Mouse (Mus musculus) common myeloid progenitor, adult 5-6 weeks (primary cell): ENCODE data around the gene Kif23. TPM values are rescaled to one million over a fixed set of nuclear protein-coding genes. Genes with fewer than 3 reads are reported as not detected.

Experiments used
- ATAC-seq: replicated peaks from 2 replicates; pipeline ENCODE4 v1.8.0; 2016; ENCODE audit warnings: low read depth, mild to moderate bottlenecking, moderate TSS enrichment, inconsistent platforms; ENCODE audit not compliant: poor library complexity, severe bottlenecking
- total RNA-seq: library from RNA; stranded (forward); fragments of 200-1000, 187-1606 nt; gene quantifications from 2 replicates; pipeline ENCODE4 v1.2.3, GENCODE M21; 2017

Kif23 gene
- total RNA-seq, 1 experiment from 2014 or later: 241 TPM

DNA sequence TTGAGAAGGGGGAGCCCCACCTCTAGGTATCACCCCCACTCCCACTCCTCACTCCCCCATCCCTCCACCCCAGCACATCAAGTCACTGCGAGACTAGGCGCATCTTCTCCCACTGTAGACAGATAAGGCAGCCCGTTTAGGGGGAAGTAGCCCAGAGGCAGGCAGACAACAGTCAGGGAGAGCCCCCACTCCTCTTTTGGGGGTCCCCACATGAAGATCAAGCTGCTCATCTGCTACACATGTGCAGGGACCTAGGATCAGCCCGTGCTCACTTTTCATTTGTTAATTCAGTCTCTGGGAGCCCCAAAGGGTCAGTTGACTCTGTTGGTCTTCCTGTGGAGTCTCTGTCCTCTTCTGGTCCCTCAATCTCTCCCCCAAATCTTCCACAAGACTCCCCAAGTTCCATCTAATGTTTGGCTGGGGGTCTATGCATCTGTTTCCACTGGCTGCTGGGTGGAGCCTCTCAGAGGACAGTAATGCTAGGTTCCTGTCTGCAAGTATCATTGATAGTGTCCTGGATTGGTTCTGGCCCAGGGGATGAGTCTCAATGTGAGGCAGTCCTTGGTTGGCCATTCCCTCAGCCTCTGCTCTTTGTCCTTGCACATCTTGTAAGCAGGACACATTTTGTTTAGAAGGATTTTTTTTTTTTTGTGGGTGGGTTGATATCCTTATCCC lies 38.8 kb downstream of the Kif23 start:
- ATAC-seq: no peak

DNA sequence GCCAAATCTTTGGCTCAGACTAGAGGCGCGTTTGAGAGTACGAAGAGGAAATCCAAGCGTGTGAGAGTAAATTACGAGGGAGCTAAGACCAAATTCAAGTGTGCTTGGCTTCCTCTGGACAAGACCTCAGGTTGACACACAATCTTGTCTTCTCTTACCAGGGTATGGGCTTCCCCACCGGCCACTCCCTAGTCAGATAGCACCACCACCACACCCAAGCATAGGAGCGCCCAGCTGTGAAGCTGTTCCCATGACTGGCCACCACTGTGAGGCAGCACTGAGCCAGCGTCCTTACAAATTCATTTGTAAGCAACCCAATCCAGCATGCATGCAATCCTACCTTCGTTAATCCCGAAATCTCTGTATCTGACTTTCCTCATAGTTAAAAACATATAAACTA lies 39.7 kb downstream of the Kif23 start:
- ATAC-seq: peak; percentile 72

DNA sequence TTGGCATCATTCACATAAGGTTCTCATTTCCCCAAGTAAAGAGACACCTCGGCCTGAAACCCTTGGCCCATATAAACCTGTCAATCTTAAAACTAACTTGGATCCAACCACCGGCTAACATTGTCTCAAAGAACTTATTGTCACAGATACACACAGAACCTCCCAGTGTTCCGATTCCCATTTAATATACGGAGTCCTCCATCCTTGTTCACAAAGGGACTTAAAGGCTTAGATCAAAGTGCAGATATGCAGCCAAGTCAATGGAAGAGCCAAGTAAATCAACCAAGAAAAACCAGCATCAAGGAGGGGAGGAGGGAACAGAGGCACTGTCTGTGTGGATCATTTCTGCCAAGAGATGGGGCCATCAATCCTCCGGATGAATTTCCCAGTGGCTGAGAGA lies 41.0 kb downstream of the Kif23 start:
- no peak for ATAC-seq

DNA sequence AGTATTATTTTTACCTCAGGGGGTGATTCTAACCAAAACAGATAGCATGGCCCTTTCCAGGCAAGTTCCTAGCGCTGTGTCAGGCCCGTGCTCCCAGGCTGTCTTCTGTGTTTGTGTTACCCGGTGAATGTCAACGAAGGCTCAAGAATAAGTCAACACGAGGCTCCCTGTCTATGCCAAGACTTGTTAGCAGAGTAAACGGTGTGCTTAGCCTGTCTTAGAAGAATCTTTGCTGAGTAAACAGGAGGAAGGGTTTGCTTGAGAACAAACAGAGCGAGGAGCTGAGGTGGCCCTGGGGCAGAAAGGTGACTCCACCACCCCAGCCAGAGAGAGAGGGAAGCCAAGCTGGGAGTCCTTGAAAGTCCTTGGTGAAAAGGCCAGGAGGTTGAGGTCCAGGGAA lies 42.4 kb downstream of the Kif23 start:
- no peak for ATAC-seq

DNA sequence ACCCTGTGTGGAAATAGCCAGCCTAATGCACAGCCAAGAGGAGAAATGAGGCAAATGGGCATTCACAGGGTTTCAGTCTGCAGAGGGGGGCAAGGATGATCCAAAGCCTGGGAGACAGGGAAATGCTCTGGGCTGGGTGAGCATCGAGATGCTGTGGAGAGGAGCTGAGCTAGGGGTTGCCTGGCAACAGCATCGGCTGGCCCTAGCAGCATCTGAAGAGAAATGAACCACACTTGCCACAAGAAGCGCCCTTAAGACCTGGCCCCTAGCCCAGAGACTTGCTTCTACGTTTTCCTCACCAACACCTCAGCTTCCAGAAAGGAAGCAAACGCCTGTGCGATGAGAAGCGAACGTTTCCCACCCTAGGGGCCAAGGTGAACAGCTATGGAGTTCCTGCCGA lies 44.1 kb downstream of the Kif23 start:
- no peak for ATAC-seq

DNA sequence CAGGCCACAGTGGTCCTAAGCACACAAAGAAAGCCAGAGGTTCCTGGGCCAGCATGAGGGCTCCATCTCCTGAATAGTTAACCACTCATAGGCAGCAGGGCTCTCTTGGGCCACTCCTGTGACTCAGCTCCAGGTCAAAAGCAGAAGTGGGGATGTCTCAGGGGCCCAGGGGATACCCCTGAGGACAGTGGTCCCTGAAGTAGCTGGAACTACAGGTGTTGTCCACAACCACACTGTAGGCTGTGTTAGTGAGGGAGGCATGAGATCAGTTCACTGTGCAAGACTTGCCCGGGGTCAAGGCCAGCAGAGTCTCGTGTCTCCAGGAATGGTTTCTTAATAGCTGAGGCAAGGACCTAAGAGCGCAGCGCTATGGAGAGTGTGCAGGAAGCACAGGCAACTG lies 45.0 kb downstream of the Kif23 start:
- ATAC-seq: peak; percentile 45

DNA sequence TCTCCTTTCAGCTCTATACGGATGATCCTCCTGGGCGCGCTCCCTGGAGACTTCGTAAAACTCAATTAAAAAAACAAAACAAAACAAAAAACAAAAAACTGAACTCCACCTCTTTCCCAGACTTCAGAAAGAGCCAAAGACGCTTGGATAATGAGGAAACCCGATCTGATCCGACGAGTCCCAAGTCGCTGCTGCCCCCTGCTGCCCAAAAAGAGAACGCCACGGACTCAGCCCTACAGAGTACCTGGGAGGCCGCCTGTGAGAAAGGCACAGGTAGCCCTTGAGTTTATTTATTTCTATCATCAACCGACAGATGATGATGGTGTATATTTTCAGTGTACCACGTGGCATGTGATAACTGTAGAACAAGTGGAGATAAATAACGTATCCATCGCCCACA lies 46.8 kb downstream of the Kif23 start:
- ATAC-seq: 0 out of 2 replicates have a peak, but pooled peaks have one; percentile 30

DNA sequence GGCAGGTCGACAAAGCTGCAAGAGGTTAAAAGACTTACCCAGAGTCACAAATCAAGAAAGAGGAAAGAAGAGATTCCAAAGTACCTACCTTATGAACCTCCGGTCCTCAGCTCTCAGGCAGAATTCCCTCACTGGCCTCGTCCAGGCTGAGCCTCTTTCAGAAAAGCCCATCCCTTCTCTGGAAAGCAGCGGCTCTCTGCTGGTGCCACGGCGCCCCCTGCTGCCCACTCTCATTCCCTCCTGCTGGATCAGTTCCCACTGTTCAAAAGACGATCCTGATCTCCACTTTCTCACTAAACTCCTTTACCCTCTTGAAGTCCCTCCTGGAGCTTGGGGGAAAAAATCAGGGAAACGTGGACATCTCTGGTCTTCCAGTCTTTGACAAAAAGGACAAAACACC lies 48.2 kb downstream of the Kif23 start:
- peak; percentile 70 for ATAC-seq

DNA sequence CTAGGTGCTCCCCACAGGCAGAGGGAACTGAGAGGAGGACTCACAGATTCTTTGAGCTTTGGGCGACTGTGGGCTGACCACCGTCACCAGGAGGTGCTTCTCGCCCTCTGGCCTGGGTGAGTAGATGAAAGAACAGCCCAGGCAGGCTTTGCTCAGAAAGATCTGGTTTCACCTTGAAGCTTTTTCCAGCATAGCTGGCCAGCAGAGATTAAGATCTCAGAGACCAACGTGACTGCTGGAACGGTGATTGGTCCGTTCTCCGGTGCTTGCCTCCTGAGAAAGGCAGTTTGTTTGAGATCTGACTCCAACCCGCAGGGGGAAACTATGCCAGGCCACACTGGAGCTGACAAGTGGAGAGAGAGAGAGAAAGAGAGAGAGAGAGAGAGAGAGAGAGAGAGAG lies 51.6 kb downstream of the Kif23 start:
- no peak for ATAC-seq

DNA sequence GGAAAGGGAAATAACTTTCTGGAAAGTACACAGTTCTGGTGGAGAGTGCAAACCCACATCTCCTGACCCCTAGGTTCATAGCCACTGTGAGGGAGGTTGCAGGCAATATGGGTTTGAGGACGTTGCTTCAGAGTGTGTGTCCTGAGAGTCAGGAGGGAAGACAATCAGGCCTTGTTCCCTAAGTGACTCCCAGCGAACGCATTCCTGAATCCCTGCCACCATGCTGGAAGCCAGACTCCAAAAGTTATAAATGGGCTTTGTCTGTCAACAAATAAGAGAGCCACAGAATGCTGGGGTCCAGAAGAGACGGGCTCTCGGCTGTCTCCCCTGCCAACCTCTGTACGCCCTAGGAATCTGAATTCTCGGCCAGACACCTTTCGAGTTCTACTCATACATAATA lies 56.7 kb downstream of the Kif23 start:
- no peak for ATAC-seq

DNA sequence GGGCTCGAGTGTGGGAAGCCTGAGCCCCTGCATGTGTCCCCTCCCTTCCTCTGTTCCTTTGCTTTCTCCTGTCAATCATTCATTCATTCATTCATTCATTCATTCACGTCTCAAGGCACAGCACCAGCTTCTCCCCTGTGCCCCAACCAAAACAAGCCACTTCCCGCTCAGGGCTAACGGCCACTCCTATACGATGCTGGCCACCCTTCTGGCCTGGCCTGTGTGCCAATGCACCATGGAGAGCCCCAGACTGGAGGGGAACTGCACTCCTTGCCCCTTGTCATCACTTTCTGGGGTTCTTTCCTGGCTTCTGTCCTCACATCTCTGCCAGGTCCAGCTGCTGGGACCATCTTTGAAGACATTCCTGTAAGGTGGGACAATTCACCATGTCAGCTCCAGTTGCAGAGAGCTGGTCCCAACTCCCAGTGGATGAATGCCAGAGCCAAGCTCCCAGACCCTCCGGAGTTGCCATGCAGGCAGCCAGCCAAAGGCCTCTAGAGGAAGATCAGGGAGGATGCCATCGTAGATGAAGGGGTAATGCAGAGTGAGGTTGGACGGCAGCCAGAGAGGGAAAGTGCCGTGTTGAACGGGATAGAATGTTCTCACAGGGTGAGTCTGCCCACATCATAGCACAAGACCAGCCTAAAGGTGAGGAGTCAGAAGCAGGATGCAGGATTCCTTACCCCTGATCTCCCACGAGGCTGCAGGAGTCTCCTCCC lies 58.8 kb downstream of the Kif23 start:
- ATAC-seq: no peak

DNA sequence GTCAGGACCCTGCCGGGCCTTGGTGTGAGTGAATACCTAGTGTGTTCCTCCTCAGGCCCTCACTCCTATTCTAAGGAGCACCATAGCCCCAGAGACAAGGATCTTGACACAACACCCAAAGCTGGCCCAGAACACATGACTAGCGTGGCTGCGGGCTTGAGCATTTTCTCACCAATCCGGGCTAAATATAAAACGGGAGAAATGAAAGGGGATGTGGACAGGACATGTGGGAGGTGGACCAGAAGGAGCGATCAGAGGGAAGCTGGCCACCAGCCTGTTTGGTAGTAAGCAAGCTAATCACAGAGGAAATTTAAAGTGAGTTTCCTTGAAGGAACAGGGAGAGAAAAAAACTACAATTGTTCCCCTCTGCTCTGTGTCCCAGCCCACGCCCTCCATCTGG lies 60.6 kb downstream of the Kif23 start:
- ATAC-seq: no peak

DNA sequence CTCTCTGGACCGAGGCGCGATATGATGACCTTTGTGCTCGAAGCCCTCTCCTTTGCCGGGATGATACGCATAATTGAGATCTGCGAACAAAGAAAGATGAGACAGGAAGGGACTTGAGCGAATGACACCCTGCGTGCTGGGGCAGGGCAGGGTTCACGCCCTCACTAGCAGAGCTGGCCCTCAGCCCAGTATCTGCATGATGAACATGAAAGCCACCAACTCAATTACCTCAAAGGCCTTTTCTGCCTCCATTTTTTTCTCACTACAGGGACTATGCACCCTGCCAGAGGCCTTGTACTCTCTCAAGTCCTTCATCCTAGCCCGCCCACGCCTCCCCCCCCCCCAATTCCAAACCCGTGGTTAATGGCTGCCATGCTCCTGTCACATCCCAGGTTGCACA lies 61.6 kb downstream of the Kif23 start:
- no peak for ATAC-seq

DNA sequence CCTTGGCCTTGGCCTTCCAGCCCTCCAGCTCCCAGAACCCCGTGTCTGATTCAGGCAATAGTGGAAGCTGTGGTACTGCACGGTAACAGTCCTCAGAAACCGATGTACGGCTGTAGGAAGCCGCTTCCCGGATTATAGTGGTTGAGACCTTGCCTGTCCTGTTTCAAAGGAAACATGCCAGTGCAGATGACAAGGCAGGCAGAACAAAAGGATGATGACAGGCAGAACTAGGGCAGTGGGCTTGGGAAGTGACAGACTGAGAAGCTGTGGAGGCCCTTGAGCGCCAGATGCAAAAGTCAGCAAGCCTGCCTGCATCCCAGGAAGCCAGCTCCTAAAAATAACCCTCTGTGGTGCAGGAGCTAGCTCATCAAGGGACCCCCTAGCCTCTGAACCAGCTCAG lies 62.2 kb downstream of the Kif23 start:
- no peak for ATAC-seq

DNA sequence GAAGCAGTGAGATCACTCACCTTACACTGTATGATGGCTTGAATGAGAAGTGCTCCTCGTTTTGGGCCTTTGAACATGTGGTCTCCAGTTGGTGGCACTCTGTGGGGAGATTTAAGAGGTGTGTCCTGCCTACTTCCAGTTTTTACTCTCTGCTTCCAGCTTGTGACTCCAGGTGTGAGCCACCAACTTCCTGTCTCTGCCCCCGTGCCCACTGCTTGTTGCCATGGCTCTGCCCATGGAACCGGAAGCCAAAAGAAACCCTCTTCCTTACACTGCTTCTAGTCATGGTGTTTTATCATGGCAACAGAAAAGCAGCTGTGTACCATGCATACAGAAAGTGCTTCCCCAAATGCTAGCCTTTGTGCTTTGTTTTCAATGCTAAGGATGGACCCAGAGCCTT lies 64.4 kb downstream of the Kif23 start:
- peak; percentile 82 for ATAC-seq

DNA sequence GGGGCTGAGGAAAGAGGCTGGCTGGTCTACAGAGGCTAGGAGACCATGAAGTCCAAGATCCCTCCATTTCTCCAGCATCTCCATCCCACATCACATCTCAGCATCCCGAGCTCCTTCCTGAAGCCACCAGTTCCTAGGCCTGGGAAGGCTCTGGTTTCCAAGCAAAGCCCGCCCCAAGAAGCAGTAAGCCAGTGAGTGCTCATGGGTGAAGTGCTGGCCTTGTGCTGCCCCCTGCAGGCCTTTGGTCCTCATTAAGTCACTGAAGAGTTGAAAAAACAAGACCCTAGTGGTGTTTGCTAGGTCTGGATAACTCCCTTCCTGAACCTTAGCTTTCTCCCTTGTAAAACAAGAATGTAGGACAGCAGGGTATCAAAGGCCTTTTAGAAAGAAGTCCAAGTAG lies 67.7 kb downstream of the Kif23 start:
- ATAC-seq: peak; percentile 63; the same call in 1 of the 2 replicates

DNA sequence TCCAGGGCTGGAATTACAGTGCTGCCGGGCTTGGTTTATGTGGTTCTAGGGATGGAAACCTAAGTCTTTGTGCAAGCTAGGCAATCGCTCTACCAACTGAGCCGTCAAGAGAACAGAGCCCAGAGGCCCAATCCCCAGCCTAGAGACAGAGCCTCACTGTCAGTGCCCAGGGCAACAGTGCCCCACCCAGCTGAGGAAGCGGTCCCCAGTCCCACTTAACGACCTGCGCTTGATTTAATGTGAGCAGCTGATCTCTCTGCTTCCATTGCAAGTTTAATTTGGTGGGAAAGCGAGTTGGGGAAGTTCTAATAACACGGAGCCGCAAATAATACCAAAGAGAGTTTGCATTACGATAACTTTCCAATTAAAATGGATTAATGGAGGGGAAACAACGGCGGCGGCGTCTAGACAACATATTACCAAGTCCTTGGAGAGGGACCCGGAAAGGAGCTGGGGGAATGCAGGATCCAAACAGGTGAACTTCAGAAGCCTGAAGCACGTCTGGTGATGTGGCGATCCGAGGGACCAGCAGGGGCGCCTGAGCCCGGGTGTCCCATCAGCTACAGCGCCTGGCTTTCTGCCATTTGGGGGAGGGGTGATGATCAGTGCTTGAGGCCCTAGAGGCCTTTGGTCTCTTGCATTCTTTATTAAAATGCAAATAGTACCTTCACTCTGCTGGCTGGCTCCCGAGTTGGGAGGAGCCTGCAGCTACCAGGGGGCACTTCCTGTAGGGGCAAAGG lies 69.0 kb downstream of the Kif23 start:
- ATAC-seq: no peak

DNA sequence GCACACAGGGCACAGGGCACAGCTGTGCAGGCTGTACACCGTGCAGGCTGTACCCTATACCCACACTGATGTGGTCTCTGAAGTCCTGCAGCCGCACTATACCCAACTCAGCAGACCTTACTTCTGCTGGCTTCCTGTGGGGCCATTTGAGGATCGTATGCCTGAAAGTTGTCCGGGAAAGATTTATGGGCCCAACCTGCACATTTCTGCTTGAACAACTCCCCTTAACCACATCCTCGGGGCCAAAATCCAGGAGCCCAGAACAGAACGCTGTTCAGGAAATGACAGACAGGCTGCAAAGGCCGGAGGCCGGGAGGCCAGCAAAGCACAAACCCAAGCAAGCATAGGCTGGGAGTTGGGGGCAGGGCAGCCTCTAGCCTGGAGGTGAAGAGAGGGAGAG lies 73.2 kb downstream of the Kif23 start:
- peak; percentile 65 for ATAC-seq

DNA sequence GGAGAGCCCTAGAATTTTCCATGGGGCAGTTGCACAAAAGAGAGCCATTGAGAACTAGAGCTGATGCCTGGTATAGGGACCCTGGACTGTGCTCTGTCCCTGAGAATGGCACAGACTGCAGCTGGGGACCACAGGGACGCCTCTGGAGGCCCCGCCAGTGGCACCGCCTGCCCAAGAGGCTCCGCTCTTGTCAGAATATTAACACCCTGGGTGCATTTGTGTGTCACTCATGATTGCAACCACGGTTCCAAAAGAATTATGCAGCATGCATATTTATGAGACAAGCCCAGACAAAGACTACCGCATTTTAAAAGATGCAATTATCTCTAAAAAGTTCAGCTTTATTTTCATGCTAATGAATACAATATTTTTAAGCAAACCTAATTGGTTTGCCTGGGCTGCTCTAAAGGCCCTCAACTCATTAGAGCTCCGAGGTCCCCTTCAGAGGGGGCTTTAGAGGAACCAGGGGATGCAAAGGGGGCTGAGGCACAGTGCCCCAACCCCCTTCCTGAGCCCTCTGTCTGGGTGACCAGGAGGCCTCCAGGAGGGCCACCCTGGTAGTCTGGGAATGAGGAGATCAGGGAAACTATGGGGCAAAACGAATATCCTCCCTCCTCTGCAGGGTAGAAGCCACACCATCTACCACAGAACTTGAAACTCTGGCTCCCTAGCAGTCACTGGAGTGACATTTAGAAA lies 74.2 kb downstream of the Kif23 start:
- ATAC-seq: no peak

DNA sequence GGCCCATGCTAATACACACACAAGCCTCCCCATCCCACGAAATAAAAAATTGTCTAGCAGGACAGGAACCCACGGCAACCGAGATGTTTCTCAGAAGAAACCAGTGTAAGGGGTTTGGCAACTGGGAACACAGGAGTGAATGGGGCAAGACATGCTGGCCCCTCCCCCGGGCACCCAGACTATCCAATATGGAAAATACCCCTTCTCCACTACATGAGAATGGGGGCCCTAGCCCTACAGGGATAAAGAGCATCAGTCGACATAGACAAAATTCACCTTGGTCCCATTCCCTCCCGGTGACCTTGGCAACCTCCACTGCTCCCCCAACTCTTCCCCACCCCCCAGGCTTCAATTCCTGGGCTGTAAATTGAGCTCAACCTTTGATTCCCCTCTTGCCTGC lies 74.7 kb downstream of the Kif23 start:
- ATAC-seq: no peak

DNA sequence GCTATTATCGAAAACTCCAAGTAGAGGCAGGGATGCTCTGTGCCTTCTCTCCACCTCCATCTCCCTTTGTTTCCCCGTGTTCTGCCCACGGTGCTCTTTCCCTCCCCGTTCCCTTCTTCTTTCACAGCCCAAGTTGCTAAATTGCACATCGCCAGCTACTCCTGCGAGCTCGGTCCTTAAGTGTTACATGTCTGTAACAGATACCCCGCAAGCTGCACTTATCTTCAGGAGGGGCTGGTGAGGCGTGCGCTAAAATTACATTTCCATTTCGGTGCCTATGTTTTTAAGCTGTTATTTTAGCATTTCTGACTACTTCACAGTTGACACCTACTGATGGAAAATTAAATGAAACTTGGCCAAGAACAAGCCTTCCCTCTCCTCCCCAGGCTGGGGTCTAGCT lies 78.9 kb downstream of the Kif23 start:
- ATAC-seq: no peak
